Mouse (Mus musculus) heart, postnatal 4 days (tissue): ENCODE measurements around the gene Fbxo11. TPM values are rescaled to one million over a fixed set of nuclear protein-coding genes. Genes with fewer than 3 reads are reported as not detected.
A peak's percentile ranks its signal among the peaks of the same experiment; 100 is the strongest.

Experiments used
- DNase-seq: peaks from one replicate; pipeline ENCODE4 v3.0.0; 2021
- total RNA-seq, 2 experiments: library from RNA; stranded (reverse); gene quantifications; 2 replicates each; pipeline ENCODE4 v1.2.3; 2021

Gene Fbxo11
- total RNA-seq, result 10 to 100 TPM; 48.7 to 49.0 TPM

- peak; percentile 68 for DNase-seq
Measured at GRCm38 (mm10) chr17:88065031-88065800, at the start of gene Fbxo11. Fbxo11 (minus strand) TSS chr17:88065291.

DNA sequence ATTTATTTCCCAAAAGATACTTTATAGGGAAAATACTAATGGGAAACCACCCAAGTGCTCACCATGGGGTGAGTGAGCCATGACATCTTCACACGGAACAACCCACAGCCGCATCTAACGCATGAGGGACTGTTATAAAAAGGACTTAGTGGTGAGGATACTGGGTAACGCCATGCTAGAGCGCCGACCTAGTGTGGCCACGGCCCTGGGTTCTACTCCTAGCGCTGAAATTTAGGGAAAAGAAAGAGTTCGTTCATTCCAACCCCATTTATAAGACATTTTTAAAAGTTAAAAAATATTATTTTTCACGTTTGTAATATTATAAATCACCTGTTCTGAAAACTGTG is 48.8 kb upstream of the Fbxo11 start:
- no peak for DNase-seq

DNA sequence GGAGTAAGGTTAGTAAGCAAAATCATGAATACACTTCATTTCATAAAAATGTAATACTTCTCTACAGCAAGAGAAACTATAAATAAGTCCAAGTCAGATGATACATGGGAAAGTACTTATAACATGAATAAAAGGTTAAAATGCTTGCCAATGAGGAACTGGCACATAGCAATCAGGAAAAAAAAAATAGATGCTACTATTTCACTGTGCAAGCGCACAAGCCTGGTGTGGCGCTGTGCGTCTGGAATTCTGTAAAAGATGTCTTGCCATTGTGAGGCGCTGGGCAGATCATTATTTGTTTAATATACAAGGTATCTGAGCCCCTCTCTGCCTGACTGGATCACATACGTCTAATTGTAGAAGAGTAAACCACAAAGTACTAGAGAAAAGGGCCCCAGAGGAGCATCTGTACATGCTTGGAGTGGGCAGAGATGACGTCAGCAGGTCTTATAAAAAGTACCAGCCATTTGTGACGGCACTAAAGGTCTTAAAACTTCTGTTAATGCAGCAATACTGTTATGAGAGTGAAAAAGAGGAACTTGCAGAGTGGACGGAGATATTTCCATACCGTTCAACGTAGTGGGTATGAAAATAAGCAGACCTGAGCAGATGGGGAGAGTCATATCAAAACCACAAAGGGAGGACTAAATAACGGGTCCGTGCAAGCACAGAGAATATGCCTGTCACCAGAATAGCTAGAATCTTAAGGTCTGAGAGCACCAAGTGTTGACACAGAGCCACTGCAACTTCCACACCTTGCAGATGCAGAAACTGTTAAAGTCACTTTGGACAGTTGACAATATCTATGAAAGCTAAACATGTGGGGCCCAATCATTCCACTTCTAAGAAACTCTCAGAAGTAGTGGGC is 48.2 kb upstream of the Fbxo11 start:
- DNase-seq, result no peak

DNA sequence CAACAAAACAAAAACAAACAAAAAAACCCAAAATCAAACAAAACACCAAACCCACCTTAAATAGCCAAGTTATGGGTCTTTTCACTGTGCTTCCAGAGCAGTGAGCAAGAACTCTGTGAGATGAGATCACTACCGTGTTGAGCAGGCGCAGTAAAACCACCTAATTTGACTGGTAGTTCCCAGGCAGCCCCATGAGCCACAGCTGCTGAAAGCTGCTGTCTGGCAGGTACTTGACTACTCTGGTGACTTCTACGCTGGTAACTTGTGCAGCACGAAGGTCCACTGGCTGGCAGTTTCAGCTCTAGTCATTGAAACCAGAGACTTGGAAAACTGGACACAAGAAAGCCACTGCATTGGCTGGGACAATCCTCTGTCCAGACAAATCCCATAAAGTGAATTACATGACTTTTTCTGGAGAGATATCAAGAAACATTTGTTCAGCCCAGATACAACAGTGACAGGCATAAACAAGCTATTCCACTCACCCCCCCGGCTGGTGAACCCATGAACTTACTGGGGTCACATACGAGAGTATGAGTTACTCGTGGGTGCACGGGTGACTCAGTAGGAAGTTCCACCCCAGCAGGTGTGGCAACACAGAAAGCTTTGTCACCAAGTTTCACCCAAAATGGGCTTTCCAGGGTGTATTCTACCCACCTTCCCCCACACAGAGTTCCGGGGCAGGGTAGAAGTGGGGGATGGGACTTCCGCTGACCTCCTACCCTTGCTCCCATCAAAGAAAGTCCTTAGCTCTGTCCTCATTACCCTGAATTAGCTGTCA is 47.0 kb upstream of the Fbxo11 start:
- DNase-seq, result no peak

DNA sequence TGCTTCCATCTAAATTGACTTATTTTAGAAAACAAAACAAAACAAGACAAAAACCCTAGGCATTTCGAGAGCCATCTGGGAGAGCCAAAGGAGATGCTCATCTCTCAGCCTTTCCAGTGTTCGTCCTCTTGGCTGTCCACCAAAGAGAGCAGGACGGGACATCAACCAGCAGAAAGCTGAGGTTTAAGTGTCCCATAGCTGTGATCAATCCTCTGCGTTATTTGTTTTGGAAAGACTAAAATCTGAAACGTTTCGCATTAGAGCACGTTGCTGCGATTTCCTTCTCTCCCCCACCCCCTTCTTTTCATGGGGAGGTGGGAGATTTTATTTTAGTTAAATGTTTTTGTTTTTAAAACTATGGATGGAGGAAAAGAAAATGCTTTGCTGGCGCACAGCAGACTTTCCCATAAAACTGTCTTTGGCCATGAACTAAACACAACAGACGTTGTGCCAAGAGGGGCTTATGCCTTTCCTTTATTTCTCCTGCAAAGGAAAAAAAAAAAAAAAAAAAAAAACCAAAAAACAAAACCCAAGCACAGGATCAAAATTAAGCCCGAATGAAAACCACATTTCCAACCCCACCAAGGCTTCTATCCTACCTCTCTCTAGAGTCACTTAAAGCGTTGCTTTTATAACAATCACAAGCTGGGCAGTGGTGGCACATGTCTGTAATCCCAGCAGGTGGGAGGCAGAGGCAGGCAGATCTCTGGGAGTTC is 46.1 kb upstream of the Fbxo11 start:
- no peak for DNase-seq

DNA sequence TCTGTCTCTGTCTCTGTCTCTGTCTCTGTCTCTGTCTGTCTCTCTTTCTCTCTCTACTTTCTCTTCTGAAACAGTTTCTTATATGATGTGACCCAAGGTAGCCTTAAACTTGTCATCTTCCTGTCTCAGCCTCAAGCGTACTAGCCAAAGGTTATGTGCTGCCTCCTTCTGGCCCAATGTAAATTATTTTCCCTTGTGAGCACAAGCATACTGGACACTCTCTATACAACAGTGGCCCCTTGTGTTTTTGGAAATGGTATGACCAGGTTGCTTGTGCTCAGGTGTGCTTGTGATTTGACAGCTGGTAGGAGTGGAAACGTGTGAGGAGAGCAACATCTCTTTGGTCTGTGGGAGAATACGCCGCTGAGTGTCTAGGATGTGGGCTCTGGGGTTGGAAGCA is 42.6 kb upstream of the Fbxo11 start:
- DNase-seq, result no peak

DNA sequence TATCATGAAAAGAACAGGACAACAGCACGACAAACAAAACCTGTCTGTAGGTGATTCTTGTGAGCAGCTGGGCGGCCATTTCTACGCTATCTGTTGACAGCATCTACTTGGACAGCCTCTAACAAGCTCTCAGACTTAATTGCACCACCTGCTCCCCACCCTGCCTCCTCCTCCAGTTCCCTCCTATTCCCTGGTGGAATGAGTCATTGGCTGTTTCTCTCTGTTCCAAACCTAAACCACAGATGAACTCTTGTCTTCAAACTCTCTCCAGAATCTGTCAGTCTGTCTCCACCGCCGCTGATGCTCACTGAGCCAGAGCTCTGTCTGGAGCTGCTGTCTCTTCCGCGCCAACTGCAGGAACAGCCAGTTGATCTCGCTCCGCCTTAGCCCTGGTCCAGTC is 41.3 kb upstream of the Fbxo11 start:
- DNase-seq, result no peak

- no peak for DNase-seq
Measured at GRCm38 (mm10) chr17:88102597-88102996, 37.5 kb upstream of the Fbxo11 start.

- no peak for DNase-seq
Measured at GRCm38 (mm10) chr17:88098181-88098852, 33.2 kb upstream of the Fbxo11 start.

GRCm38 (mm10) chr17:88097543-88097942 is 32.5 kb upstream of the Fbxo11 start:
- DNase-seq, result no peak

DNA sequence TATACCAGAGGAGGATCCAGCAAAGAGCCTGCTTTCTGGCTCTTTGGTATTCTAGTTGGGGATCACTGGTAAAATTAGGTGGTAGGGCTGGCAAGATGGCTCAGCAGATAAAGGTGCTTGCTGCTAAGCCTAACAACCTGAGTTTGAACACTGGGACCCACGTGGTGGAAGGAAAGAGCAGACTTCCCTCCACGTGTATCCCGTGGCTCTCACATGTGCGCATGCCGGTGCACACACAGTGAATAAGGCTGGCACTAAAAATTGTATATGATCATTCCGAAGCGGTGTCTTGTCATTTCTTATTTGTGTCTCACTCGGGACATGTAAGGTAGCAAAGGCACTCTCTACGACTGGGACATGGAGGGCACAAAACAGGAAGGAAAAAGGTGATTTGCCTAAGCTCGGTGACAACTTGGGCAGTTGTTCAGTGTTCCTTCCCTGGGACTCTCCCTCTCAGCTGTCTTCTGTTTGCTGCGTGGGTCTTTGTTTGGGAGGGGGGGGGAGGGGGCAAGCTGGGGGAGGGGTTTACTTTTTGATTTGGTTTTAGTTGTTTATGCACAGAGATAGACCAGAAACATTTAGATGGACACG is 31.8 kb upstream of the Fbxo11 start:
- no peak for DNase-seq

- DNase-seq, result no peak
Measured at GRCm38 (mm10) chr17:88095517-88096198, 30.6 kb upstream of the Fbxo11 start.

GRCm38 (mm10) chr17:88094327-88094726 is 29.2 kb upstream of the Fbxo11 start:
- no peak for DNase-seq

DNA sequence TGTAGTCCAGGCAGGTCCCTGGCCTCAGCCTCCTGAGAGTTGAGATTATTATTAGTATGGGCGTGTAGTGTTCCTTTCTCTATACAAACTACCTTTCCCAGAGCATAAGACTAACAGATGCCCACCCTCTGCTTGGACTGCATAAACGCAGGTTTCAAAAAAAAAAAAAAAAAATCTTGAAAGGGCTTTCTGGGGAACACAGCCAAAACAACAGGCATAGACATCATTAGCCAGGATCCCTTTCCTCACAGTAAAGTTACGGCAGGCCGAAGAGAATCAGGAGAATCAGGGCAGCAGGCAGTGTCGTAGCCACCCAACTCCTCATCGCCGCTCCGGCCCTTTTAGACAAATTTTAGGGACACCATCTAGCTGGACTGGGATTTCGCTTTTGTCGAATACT is 28.7 kb upstream of the Fbxo11 start:
- DNase-seq, result no peak

GRCm38 (mm10) chr17:88085976-88086375 is 20.9 kb upstream of the Fbxo11 start:
- DNase-seq, result no peak

DNA sequence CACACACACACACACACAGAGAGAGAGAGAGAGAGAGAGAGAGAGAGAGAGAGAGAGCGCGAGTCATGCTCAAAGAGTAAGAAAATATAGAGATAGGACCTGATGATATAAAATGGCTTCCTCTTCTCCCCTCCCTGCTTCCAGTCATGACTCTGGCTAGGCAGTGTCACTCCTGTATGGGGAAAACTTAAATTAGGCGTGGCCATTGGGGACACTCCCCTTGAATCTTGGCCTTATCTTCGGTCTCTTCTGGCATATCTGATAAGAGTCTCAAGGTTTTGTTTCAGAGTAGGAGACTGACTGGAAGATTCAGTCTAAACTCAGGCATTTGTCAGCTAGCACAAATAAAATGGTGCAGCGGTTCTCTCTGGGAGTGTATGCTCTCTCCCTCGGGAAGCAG is 16.4 kb upstream of the Fbxo11 start:
- DNase-seq, result no peak

DNA sequence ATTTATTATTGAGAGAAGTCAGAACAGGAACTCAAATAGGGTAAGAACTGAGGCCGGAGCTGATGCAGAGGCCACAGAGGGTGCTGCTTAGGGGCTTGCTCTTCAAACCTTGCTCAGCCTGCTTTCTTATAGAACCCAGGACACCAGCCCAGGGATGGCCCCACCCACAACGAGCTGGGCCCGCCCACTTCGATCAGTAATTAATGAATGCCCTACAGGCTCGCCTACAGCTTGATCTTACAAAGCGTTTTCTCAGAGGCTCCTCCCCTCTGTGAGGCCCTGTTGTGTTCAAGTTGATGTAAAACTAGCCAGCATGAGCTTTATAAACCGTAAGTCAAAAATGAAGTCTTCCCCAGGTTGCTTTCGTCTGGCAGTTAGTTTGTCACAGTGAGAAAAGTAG is 14.7 kb upstream of the Fbxo11 start:
- DNase-seq, result no peak

DNA sequence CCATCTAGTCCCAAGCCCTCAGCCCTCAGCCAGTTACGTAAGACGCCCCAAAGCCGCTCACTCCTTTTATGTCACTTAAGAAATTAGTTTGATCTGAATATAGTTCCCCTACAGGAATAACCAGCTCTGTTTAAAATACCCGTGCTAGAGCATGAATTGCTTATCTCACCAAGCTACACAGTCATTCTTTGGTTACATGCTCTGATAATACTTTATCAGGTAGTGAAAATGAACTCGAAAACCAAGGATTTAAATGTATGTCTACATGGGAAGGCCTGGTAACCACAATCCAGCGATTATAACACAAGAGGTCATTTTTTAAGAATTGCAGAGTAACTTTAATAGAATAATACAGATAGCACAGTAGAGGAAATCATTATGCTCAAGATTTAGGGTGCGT is 7.0 kb upstream of the Fbxo11 start:
- DNase-seq, result no peak

- DNase-seq, result no peak
Measured at GRCm38 (mm10) chr17:88068024-88068719, 3.1 kb upstream of the Fbxo11 start.
